Mouse (Mus musculus) kidney, adult 2 months (tissue): ENCODE measurements around the gene Slc9a3.
A peak's percentile ranks its signal among the peaks of the same experiment; 100 is the strongest.

Experiments used
- CTCF ChIP-seq: fragments of 200-500 bp; conservative IDR thresholded peaks from 2 replicates; pipeline ENCODE4 v1.5.1; 2011; ENCODE audit warnings: low read depth, mild to moderate bottlenecking, control low read depth, low read length, moderate library complexity, mixed read lengths; ENCODE audit not compliant: insufficient read depth, insufficient read length
- POLR2A ChIP-seq: fragments of 200-500 bp; IDR thresholded peaks from one replicate; pipeline ENCODE4 v1.6.1; 2011; ENCODE audit warnings: low read depth, low read length, control low read depth

- no peak for TF ChIP-seq CTCF
- peak; percentile 78 for TF ChIP-seq POLR2A
Observed at GRCm38 (mm10) chr13:74121141-74121602, at the start of gene Slc9a3.
